Mouse (Mus musculus): ENCODE data around the gene Hemk1.

The Hemk1 gene

GRCm38 (mm10) chr9:107338172-107338883 is at the start of gene Hemk1:
Gene Hemk1 (minus strand): TSS chr9:107338350.
- DNase-seq (ENCODE audit: low spot score in 2 of 2) = peak; percentile 78 to 86

- no peak for DNase-seq (ENCODE audit: low spot score in 2 of 2)
Measured at GRCm38 (mm10) chr9:107387708-107388107, 49.6 kb upstream of the Hemk1 start.

GRCm38 (mm10) chr9:107386722-107387121 is 48.6 kb upstream of the Hemk1 start:
- no peak for DNase-seq (ENCODE audit: low spot score in 2 of 2)

- no peak for DNase-seq (ENCODE audit: low spot score in 2 of 2)
Measured at GRCm38 (mm10) chr9:107384396-107384795, 46.2 kb upstream of the Hemk1 start.

- no peak for DNase-seq (ENCODE audit: low spot score in 2 of 2)
Measured at GRCm38 (mm10) chr9:107381723-107382122, 43.6 kb upstream of the Hemk1 start.

- no peak for DNase-seq (ENCODE audit: low spot score in 2 of 2)
Measured at GRCm38 (mm10) chr9:107377961-107378512, 39.9 kb upstream of the Hemk1 start.

- no peak for DNase-seq (ENCODE audit: low spot score in 2 of 2)
Measured at GRCm38 (mm10) chr9:107375451-107375850, 37.3 kb upstream of the Hemk1 start.

- no peak for DNase-seq (ENCODE audit: low spot score in 2 of 2)
Measured at GRCm38 (mm10) chr9:107374623-107375022, 36.5 kb upstream of the Hemk1 start.

GRCm38 (mm10) chr9:107372441-107372840 is 34.3 kb upstream of the Hemk1 start:
- DNase-seq (ENCODE audit: low spot score in 2 of 2) = no peak

GRCm38 (mm10) chr9:107370106-107370463 is 31.9 kb upstream of the Hemk1 start:
- no peak for DNase-seq (ENCODE audit: low spot score in 2 of 2)

- no peak for DNase-seq (ENCODE audit: low spot score in 2 of 2)
Measured at GRCm38 (mm10) chr9:107369270-107370105, 31.3 kb upstream of the Hemk1 start.

GRCm38 (mm10) chr9:107368302-107368701 is 30.2 kb upstream of the Hemk1 start:
- DNase-seq (ENCODE audit: low spot score in 2 of 2) = no peak

- peak; percentile 65 to 71 for DNase-seq (ENCODE audit: low spot score in 2 of 2)
Measured at GRCm38 (mm10) chr9:107366644-107367043, 28.5 kb upstream of the Hemk1 start.

GRCm38 (mm10) chr9:107360989-107361388 is 22.8 kb upstream of the Hemk1 start:
- no peak for DNase-seq (ENCODE audit: low spot score in 2 of 2)

- DNase-seq (ENCODE audit: low spot score in 2 of 2) = peak; percentile 83 to 91
Measured at GRCm38 (mm10) chr9:107357651-107358050, 19.5 kb upstream of the Hemk1 start.

- peak; percentile 66 to 73 for DNase-seq (ENCODE audit: low spot score in 2 of 2)
Measured at GRCm38 (mm10) chr9:107355870-107356765, 18.0 kb upstream of the Hemk1 start.

- DNase-seq (ENCODE audit: low spot score in 2 of 2) = no peak
Measured at GRCm38 (mm10) chr9:107354826-107355225, 16.7 kb upstream of the Hemk1 start.

- DNase-seq (ENCODE audit: low spot score in 2 of 2) = no peak
Measured at GRCm38 (mm10) chr9:107349321-107349720, 11.2 kb upstream of the Hemk1 start.

GRCm38 (mm10) chr9:107347586-107348183 is 9.5 kb upstream of the Hemk1 start:
- no peak for DNase-seq (ENCODE audit: low spot score in 2 of 2)

GRCm38 (mm10) chr9:107346081-107346480 is 7.9 kb upstream of the Hemk1 start:
- no peak for DNase-seq (ENCODE audit: low spot score in 2 of 2)

GRCm38 (mm10) chr9:107344027-107344426 is 5.9 kb upstream of the Hemk1 start:
- DNase-seq (ENCODE audit: low spot score in 2 of 2) = no peak

All from right cerebral cortex, adult 2 months (tissue).